In the genomic region with DNA sequence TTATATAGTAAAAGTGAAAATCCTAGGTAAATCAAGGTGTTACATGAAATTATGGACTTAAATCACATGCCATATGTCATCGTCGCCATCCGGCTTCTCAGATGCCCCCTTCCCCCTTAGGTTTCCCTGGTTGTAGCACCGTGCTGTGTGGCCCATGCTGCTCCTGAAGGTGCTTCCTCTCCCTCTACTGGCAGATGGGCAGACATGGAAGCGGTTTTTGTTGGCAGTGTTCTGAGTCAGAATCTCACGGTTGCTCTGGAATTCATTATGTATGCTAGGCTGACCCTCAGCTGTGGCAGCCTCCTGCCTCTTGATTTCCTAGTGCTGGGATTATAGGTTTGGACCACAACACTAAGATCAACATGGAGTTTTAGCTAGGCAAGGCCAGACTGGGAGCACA, we compare ENCODE assay signal across 18 mouse cellular contexts. TPM values are rescaled to one million over a fixed set of nuclear protein-coding genes. Genes with fewer than 3 reads are reported as not detected.
DNase-seq lines count a peak whose midpoint lies in the region; ATAC-seq and TF ChIP-seq lines count a peak whose summit lies in the region.
"Had no signal": no experiment of that assay in that cellular context is flagged by ENCODE, and none has a peak within 500 bp of the region (broad histone marks: within the 10 kb centered on the region; RNA-seq: fewer than 3 reads in every experiment).

No protein-coding gene starts in this region.

- no peak overlapping the region for H3K4me2 ChIP-seq in kidney, postnatal 0 days (ENCODE audit: low read length)
- H3K4me2 ChIP-seq: hindbrain, embryonic 13.5 days; kidney, embryonic 15.5 days; limb, embryonic 13.5 days; midbrain, embryonic 12.5 days had no signal

- WGBS in cerebellum, adult 2 months: 11% methylated on average over 6 of the region's 6 CpGs
- WGBS in kidney, postnatal 0 days: 61% methylated on average over 6 of the region's 6 CpGs

- no peak for ATAC-seq in kidney, postnatal 0 days (replicated peaks; ENCODE audit: low FRiP score, low read depth)
- ATAC-seq: forebrain, postnatal 0 days; lung, postnatal 0 days had no signal

- H3K36me3 ChIP-seq in kidney, postnatal 0 days (ENCODE audit: insufficient read depth, low read length): no peaks in the 10 kb centered on the region
- H3K36me3 ChIP-seq: hindbrain, embryonic 13.5 days; kidney, embryonic 15.5 days; limb, embryonic 13.5 days; midbrain, embryonic 12.5 days had no signal

- no peak overlapping the region for H3K4me3 ChIP-seq in cerebellum, adult 2 months (replicated peaks; ENCODE audit: insufficient read depth, low read depth, low read length)
- no peak overlapping the region for H3K4me3 ChIP-seq in kidney, postnatal 0 days (replicated peaks; ENCODE audit: low read depth, low read length)
- H3K4me3 ChIP-seq: hindbrain, embryonic 13.5 days; kidney, embryonic 15.5 days; limb, embryonic 13.5 days; midbrain, embryonic 12.5 days had no signal

- H3K9me3 ChIP-seq in kidney, postnatal 0 days (replicated peaks; ENCODE audit: low read length): no peaks in the 10 kb centered on the region
- H3K9me3 ChIP-seq: hindbrain, embryonic 13.5 days; kidney, embryonic 15.5 days; limb, embryonic 13.5 days; midbrain, embryonic 12.5 days had no signal

- no peak overlapping the region for H3K9ac ChIP-seq in kidney, postnatal 0 days (ENCODE audit: low read depth, low read length)
- H3K9ac ChIP-seq: forebrain, postnatal 0 days; hindbrain, embryonic 13.5 days; kidney, embryonic 15.5 days; limb, embryonic 13.5 days; midbrain, embryonic 12.5 days had no signal

- TF ChIP-seq POLR2A in cerebellum, adult 2 months (IDR thresholded peaks at IDR 0.05; ENCODE audit: borderline replicate concordance, insufficient read depth, low read length): no peak
- TF ChIP-seq POLR2A in brain, embryonic 14.5 days (IDR thresholded peaks at IDR 0.05; ENCODE audit: borderline replicate concordance, extremely low read depth, insufficient read depth, insufficient read length, poor library complexity, severe bottlenecking): no peak

- TF ChIP-seq CTCF in cerebellum, adult 2 months (IDR thresholded peaks at IDR 0.05; ENCODE audit: borderline replicate concordance, insufficient read depth, low read depth, low read length): no peak
- peak; percentile 40; the same call in 1 of the 2 replicates for TF ChIP-seq CTCF in kidney, postnatal 0 days (IDR thresholded peaks at IDR 0.05; ENCODE audit: low read depth)
- no peak for TF ChIP-seq CTCF in brain, embryonic 14.5 days (IDR thresholded peaks at IDR 0.05; ENCODE audit: borderline replicate concordance, extremely low read depth, insufficient read depth, insufficient read length)

- H3K4me1 ChIP-seq in cerebellum, adult 2 months (ENCODE audit: control insufficient read depth, insufficient read depth, low read length): no peaks in the 10 kb centered on the region
- no peaks in the 10 kb centered on the region for H3K4me1 ChIP-seq in kidney, postnatal 0 days (replicated peaks; ENCODE audit: insufficient read depth, low read length)
- H3K4me1 ChIP-seq: hindbrain, embryonic 13.5 days; kidney, embryonic 15.5 days; limb, embryonic 13.5 days; midbrain, embryonic 12.5 days had no signal

- no peak overlapping the region for H3K27ac ChIP-seq in cerebellum, adult 2 months (ENCODE audit: insufficient read depth, low read length)
- no peak overlapping the region for H3K27ac ChIP-seq in kidney, postnatal 0 days
- H3K27ac ChIP-seq: hindbrain, embryonic 13.5 days; kidney, embryonic 15.5 days; limb, embryonic 13.5 days; midbrain, embryonic 12.5 days had no signal

- DNase-seq in cerebellum, postnatal 10 days: peak; percentile 44 to 54
- DNase-seq in cerebellum, adult 2 months: no peak
- DNase-seq in kidney, postnatal 0 days (ENCODE audit: low spot score): no peak
- DNase-seq in kidney, postnatal 4 days: no peak
- DNase-seq in 3134 (ENCODE audit: extremely low read depth, insufficient read length, low spot score): peak; percentile 33
- peak; percentile 18 for DNase-seq in brain, embryonic 14.5 days (ENCODE audit: low read depth)
- DNase-seq in layer of hippocampus, postnatal 10 days (ENCODE audit: low spot score in 2 of 2): no peak
- no peak for DNase-seq in gastrocnemius, postnatal 36 days
- DNase-seq: cerebellum, adult 11 months; embryo, embryonic 11 days; forebrain, postnatal 0 days; layer of hippocampus, postnatal 36 days had no signal

- intact Hi-C loops in gastrocnemius, postnatal 36 days (cut with DNase I): no loop called here

- H3K27me3 ChIP-seq in cerebellum, adult 2 months (ENCODE audit: control insufficient read depth, insufficient read depth, low read length): no peaks in the 10 kb centered on the region
- H3K27me3 ChIP-seq in kidney, postnatal 0 days (ENCODE audit: insufficient read depth, low read length): no peaks in the 10 kb centered on the region
- H3K27me3 ChIP-seq: hindbrain, embryonic 13.5 days; kidney, embryonic 15.5 days; limb, embryonic 13.5 days; midbrain, embryonic 12.5 days had no signal

RNA-seq across cellular contexts. Expression of a gene that starts 40.5 kb away (rescaled TPM):
- 1.3 and 1.5 TPM in 2 replicates for polyA plus RNA-seq in cerebellum, adult 2 months (2012; rRNA removed)
- 1.6 and 1.8 TPM in 2 replicates for polyA plus RNA-seq in kidney, postnatal 0 days (2015; fragmentation: Nextera tagmentation; extraction: Ambion mirVana)
- polyA plus RNA-seq in brain, embryonic 14.5 days (2012; rRNA removed): 2.6 and 3.3 TPM in 2 replicates
- 10 to 100 TPM; 14.3 to 14.6 TPM for total RNA-seq in layer of hippocampus, postnatal 10 days (2021)
- total RNA-seq in gastrocnemius, postnatal 36 days (2021): not detected
- polyA plus RNA-seq: heart, embryonic 14.5 days had no signal

RNA-seq across cellular contexts. Expression of a gene that starts 56.9 kb away (rescaled TPM):
- 18.8 and 19.3 TPM in 2 replicates for polyA plus RNA-seq in cerebellum, adult 2 months (2012; rRNA removed)
- 4.3 and 4.8 TPM in 2 replicates for polyA plus RNA-seq in kidney, postnatal 0 days (2015; fragmentation: Nextera tagmentation; extraction: Ambion mirVana)
- 11.9 and 21.9 TPM in 2 replicates for polyA plus RNA-seq in brain, embryonic 14.5 days (2012; rRNA removed)
- total RNA-seq in layer of hippocampus, postnatal 10 days (2021): 10 to 100 TPM; 37.8 to 41.5 TPM
- 10 to 100 TPM; 13.6 to 14.3 TPM for total RNA-seq in gastrocnemius, postnatal 36 days (2021)

Comparison
In these comparisons a context has a peak if more than half of its experiments do, and no peak if none do; other contexts are left out.
1. DNase-seq: peak in cerebellum, postnatal 10 days (2 of 2), 3134 (single experiment) and brain, embryonic 14.5 days (single experiment); none in cerebellum, adult 2 months (0 of 2), kidney, postnatal 0 days (single experiment), kidney, postnatal 4 days (0 of 2), layer of hippocampus, postnatal 10 days (0 of 2) and gastrocnemius, postnatal 36 days (0 of 2).